Mouse (Mus musculus) stomach, postnatal 0 days (tissue): ENCODE data around the gene Jmjd7.

Experiments used
- CTCF ChIP-seq: IDR thresholded peaks from 2 replicates; pipeline ENCODE4 v1.5.1; 2016; ENCODE audit warnings: antibody characterized with exemption, low read depth, mild to moderate bottlenecking, moderate library complexity
- EP300 ChIP-seq: optimal IDR thresholded peaks from 2 replicates; pipeline ENCODE3; 2016; ENCODE audit warnings: antibody characterized with exemption

GRCm38 (mm10) chr2:120017599-120017998, 9.7 kb upstream of the Jmjd7 start:
- TF ChIP-seq CTCF (no peak), EP300 (no peak)
